Mouse (Mus musculus): ENCODE results near the gene Mmel1. TPM values are rescaled to one million over a fixed set of nuclear protein-coding genes. Genes with fewer than 3 reads are reported as not detected.

The Mmel1 gene
- polyA plus RNA-seq, 1 experiment: 0.06 TPM

DNA sequence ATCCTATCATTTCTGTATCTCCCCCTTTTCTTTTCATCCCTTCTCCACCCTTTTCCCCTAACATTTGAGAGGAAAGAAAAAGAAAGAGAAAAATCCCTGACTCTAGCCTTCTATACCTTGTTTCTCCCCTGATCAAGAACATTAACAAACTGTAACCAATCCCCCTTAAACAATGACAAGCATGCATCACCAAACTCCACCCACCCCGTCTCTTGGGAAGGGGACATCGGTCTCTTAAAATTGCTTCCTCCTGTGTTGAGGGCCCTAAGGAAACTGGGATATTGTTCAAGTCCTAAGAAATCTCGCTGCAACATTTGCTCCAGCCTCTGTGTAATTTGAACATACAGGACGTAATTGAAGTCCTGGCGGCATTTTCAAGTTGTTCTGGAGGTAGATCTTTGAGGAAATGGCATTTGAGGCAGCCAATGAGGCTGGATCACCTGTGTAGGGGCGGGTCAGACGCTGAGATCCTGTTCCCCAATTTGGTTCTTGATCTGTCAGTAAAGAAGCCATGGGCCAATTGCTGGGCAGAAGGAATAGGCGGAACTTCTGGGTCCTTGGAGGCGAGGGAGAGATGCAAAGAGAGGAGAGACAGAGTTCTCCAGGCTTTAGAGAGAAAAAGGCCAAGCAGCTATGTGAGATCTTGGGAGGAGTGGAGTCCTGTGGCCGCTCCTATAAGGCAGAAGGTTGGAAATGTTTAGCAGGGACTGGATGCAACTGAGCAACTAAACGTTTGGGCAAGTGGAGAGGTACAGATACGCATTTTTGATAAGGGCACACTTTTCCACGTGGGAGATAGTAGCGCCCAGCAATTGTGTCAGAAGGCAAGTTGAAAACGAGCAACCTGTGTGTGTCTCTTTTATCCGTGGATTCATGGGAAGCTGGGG is 35.0 kb downstream of the Mmel1 start:
- no peak for DNase-seq (ENCODE audit: low spot score)

GRCm38 (mm10) chr4:154907833-154908232 is 38.4 kb downstream of the Mmel1 start:
- no peak for DNase-seq (ENCODE audit: low spot score)

GRCm38 (mm10) chr4:154908490-154908889 is 39.1 kb downstream of the Mmel1 start:
- DNase-seq (ENCODE audit: low spot score): no peak

DNA sequence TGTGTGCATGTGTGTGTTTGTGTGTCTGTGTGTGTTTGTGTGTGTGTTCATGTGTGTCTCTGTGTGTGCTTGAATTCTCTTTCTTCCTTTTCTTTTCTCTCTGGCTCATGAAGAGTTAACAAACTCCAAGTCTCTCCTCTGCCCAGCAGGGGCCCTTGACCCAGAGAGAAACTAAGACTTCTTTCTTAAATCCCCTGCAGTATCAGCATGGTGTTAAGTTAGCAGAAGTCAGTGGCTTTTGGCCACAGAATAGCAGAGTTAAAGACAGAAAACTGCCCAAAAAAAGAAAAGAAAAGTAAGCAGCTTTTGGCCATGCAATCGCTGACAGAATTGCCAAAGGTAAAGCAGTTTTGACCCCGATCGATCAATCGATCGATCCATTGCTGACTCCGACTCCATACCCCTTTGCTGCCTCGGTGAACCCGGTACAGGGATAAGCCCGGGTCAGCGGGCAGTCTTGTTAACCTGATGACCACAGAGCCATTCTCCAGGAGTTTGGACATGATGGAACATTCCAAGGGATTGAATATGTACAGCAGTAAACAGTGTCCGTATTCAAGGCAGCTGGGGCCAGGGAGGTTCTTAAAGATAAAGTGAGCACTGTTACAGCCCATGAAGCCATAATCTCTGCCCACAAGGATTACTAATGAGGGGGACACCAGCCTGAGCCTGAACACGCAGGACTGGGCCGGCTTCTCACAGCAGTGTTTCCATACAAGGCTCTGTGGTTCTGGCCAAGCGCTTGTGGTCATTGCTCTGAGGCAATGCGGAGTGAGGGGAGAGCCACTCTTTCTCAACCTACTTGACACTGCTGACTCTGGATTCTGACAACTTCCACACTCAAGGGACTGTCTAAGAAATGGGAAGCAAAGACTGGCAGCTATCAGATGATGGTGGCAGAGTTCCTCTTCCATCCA is 41.5 kb downstream of the Mmel1 start:
- DNase-seq (ENCODE audit: low spot score): no peak

DNA sequence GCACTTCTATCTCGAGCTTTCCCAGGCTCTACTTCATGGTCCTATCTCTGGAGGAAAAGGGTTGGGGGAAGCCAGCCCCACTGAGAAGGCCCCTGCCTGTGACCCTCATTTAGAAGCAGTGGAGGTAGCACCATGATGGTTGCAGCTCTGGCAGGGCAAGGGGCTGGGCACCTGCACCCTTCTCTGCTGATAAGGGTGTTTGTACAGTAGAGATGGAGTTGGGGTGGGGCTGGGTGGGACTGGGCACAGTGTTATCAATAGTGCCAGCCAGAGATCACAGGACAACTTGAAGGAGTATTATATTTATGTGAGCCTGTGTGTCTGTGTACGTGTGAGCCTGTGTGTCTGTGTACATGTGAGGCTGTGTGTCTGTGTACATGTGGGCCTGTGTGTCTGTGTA is 42.3 kb downstream of the Mmel1 start:
- DNase-seq (ENCODE audit: low spot score): no peak

DNA sequence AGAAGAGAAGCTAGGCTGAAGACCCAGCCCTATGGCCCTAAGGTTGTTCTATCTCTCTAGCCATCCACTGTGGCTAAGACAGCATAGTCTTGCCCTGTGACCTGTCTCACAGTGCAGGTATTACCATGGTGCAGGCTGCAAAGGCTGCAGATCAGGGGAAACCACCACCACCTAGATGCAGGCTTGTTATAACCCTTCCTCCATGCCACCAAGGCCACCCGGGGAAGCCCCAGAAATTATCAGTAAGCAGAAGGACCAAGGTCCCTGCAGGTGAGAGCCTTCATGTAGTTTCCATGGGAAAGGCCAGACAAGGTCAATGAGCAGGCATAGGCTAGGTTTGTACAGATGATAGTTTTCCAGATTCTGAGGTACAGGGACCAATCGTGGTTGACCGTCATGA is 44.5 kb downstream of the Mmel1 start:
- DNase-seq (ENCODE audit: low spot score): no peak

GRCm38 (mm10) chr4:154914252-154914651 is 44.9 kb downstream of the Mmel1 start:
- no peak for DNase-seq (ENCODE audit: low spot score)

GRCm38 (mm10) chr4:154914707-154915106 is 45.3 kb downstream of the Mmel1 start:
- no peak for DNase-seq (ENCODE audit: low spot score)

- DNase-seq (ENCODE audit: low spot score): no peak
These were observed 45.9 kb downstream of the Mmel1 start for GRCm38 (mm10) chr4:154915286-154915685.

DNA sequence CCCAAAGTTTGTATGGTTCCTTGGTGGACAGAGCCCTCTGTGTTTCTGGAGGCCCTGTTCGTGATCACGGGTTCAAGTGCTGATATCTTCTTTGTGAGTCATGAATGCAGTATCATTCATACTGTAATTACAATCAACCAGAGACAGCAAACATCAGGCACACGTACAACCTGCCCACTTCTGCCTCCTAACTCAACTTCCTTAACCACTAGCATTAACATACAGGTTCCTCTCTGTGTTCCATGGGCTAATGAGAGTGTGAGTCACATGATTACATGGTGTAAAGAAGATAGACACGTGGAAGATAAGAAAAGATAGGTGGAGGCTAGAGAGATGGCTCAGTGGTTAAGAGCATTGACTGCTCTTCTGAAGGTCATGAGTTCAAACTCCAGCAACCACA is 47.3 kb downstream of the Mmel1 start:
- DNase-seq (ENCODE audit: low spot score): no peak

GRCm38 (mm10) chr4:154922291-154922690 is 52.9 kb downstream of the Mmel1 start:
- no peak for DNase-seq (ENCODE audit: low spot score)

GRCm38 (mm10) chr4:154922931-154923330 is 53.5 kb downstream of the Mmel1 start:
- DNase-seq (ENCODE audit: low spot score): no peak

DNA sequence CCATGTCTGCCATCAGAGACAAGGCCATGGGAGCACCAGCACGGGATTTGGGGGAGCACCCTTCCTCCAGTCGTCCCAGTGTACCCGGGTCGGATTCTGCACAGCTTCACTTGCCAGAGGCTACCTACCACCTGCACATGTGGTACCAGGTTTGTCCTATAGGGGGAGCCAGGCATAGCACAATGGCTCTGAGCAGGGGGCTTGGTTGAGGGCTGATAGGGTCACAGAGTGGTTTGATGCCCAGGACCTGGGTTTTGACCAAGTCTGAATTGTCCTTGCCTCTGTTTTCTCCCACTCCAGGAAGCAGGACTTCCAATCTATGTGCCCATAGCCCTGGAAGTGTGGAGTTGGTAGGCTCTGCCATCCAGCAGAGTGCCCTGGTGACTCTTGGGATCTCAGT is 56.0 kb downstream of the Mmel1 start:
- no peak for DNase-seq (ENCODE audit: low spot score)

- DNase-seq (ENCODE audit: low spot score): no peak
These were observed 57.8 kb downstream of the Mmel1 start for GRCm38 (mm10) chr4:154926969-154927898.

- DNase-seq (ENCODE audit: low spot score): no peak
These were observed 58.5 kb downstream of the Mmel1 start for GRCm38 (mm10) chr4:154927899-154928337.

DNA sequence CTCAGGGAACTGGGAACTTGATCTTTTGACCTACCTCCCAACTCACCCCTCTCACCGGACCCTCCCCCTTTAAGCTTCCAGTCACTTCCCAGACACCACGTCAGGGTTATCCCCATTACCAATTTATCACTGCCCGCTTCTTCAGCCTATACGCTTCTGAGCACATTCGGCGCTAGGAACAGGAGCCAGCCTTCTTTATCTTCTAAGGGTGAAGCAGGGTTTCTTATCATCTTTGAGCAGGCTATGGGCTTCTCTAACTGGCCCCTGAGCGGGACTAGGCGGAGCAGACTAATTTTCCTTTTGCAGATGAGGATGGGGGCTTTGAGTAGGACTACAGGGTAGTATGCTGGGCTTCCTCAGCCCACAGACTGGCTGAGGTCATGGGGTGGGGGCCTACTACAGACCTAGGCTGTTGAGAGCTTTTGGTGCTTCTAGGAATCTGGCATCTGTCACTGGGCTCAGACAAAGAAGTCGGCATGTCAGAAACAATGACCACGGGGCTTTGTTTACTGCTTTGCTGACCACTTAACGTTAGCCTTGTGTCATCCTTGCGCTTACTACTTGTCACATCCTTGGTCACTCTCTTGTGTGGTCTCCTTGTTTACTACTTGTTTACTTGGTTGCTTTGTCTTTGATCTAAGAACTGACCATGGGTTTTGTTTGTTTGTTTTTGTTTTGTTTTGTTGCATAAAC is 59.2 kb downstream of the Mmel1 start, which contains the start of gene Tnfrsf14:
Tnfrsf14 (minus strand) TSS at position 169 of the 693 bp plus-strand sequence.
- no peak for DNase-seq (ENCODE audit: low spot score)

DNA sequence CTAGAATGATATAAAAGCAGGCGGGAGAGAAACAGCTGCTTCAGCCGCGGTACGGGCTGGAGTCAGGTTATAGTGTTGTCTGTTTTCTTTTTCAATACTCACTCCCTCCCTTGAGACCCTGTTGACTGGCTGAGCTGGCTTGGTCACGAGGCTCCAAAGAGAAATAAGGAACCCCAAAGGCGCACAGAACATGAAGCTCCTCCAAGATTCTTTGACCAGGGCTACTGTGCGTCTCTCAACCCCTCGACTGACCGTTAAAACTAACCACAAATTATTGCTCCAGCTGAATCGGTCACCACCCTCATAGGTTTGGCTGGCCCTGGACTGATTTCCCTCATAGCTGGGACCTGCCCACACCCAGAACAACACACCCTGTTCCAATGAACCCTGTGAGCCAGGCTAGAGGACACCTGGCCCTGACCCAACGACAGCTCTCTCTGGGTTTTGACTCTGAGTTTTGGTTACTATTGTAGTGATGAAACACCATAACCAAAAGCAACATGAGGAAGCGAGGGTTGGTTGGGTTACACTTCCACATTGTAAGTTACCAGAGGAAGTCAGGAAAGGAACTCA is 59.8 kb downstream of the Mmel1 start:
- no peak for DNase-seq (ENCODE audit: low spot score)

GRCm38 (mm10) chr4:154933306-154933907 is 64.0 kb downstream of the Mmel1 start:
- no peak for DNase-seq (ENCODE audit: low spot score)

DNA sequence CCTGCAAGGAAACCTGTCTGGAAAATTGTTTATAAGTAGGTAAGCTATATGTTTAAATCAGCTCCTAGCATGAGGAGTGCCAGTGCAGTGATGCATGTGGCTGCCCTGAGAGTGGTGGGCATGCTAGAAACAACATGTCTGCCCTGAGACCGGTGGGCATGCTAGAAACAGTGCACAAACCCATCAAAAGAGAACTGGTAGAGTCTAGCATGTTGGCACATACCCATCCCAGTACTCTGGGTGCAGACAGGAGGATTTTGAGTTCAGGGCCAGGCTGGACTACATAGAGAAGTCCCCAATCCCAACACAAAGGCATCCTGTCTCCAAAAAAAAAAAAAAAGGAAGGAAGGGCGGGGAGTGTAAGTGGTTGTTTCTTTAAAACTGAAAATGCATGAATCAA is 65.4 kb downstream of the Mmel1 start:
- no peak for DNase-seq (ENCODE audit: low spot score)

DNA sequence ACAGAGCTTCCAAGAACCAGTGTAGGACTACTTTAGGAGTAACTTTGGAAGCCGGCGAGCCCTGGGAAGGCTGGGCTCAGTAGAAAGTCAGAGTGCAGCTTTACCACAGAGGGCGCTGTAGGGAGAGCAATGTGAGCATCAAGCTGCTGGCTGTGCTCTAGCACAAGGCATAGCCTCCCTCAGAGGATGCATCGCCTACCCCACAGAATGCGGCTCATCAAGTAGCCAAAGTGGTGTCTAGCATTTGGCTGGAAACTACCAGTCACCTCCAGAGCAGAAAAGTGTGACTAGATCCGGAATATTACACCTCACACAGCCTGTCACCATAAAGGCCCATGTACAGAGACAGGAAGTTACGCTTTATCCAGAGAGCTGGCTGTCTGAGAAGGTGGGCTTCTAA is 66.4 kb downstream of the Mmel1 start:
- DNase-seq (ENCODE audit: low spot score): no peak

Data from urinary bladder, adult 2 months (tissue).